Mouse (Mus musculus) liver, embryonic 11.5 days (tissue): ENCODE measurements at regions not wholly inside any gene's neighbourhood (a gene's known extent, or its start where the extent isn't known, plus 50 kb on each side); places are given as distances from the start of the nearest gene placed in this dataset.

Source experiments
- ATAC-seq: fragments of 200-750 bp; cut with Nextera tagmentation; replicated peaks from 2 replicates; pipeline ENCODE4 v1.8.0; 2017; ENCODE audit warnings: moderate number of reproducible peaks, mild to moderate bottlenecking, moderate TSS enrichment, moderate library complexity; ENCODE audit not compliant: low FRiP score
- DNase-seq: peaks from one replicate; pipeline ENCODE4 v3.0.0-alpha.2; 2017; ENCODE audit warnings: low spot score
- H3K27ac ChIP-seq: fragments of 300-500 bp; sonication (generic); 2 replicates; pipeline ENCODE4 v1.5.1; 2014; ENCODE audit warnings: mild to moderate bottlenecking, low read depth, low read length, control low read depth
- H3K27me3 ChIP-seq: fragments of 300-500 bp; sonication (generic); replicated peaks from 2 replicates; pipeline ENCODE4 v1.6.1; 2014; ENCODE audit warnings: low read length, mixed read lengths; ENCODE audit not compliant: control insufficient read depth, insufficient read depth
- H3K36me3 ChIP-seq: fragments of 300-500 bp; sonication (generic); 2 replicates; pipeline ENCODE4 v1.6.1; 2014; ENCODE audit warnings: mild to moderate bottlenecking, low read length, moderate library complexity, mixed read lengths; ENCODE audit not compliant: control insufficient read depth, insufficient read depth
- H3K4me1 ChIP-seq: fragments of 300-500 bp; sonication (generic); replicated peaks from 2 replicates; pipeline ENCODE4 v1.6.1; 2014; ENCODE audit warnings: low read length, mixed read lengths; ENCODE audit not compliant: control insufficient read depth, insufficient read depth
- H3K4me2 ChIP-seq: fragments of 300-500 bp; sonication (generic); 2 replicates; pipeline ENCODE4 v1.6.1; 2014; ENCODE audit warnings: mild to moderate bottlenecking, control low read depth, moderate library complexity
- H3K4me3 ChIP-seq: fragments of 300-500 bp; sonication (generic); 2 replicates; pipeline ENCODE4 v1.5.1; 2014; ENCODE audit warnings: low read depth, low read length, control low read depth
- H3K9ac ChIP-seq: fragments of 300-500 bp; sonication (generic); 2 replicates; pipeline ENCODE4 v1.6.1; 2014; ENCODE audit warnings: low read depth, low read length, control low read depth
- H3K9me3 ChIP-seq: fragments of 300-500 bp; sonication (generic); 2 replicates; pipeline ENCODE4 v1.6.1; 2016; ENCODE audit warnings: low read length, inconsistent platforms, mixed read lengths; ENCODE audit not compliant: control insufficient read depth
- whole genome bisulfite sequencing: fragments of 180-500 bp; shearing (Covaris S2); extraction: QIAGEN DNeasy Blood & Tissue Kit; methylation state at CpG from one replicate; pipeline ENCODE4 v1.1.7; 2014; 5-methylcytosine and 5-hydroxymethylcytosine counted together

DNA sequence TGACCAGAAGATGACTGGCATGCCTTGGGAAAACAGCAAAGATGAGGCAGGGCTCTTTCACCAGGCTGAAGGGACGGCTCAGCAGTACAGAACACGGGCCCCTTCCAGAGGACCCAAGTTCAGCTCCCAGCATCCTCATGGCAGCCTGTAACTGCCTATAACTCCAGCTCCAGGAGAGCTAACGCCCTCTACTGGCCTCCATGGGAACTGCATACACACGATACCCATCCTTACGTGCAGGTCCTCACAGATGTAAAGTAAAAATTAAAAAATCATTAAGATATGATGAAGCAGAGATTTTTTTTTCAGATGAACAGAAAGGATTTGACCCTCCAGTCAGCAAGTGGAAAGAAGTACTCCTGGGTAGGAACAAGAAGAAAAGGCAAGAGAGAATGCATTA, 303.8 kb downstream of the Agtpbp1 start:
- H3K27ac ChIP-seq = no peak overlapping the region
- H3K27me3 ChIP-seq = no peaks in the 10 kb centered on the region
- H3K9ac ChIP-seq = no peak overlapping the region
- ATAC-seq (no peak), DNase-seq (no peak)
- H3K4me3 ChIP-seq = no peak overlapping the region
- 75% methylated on average over 5 of the region's 5 CpGs for WGBS
- H3K36me3 ChIP-seq = no peaks in the 10 kb centered on the region
- no peaks in the 10 kb centered on the region for H3K4me1 ChIP-seq
- H3K9me3 ChIP-seq = no peaks in the 10 kb centered on the region
- no peak overlapping the region for H3K4me2 ChIP-seq

DNA sequence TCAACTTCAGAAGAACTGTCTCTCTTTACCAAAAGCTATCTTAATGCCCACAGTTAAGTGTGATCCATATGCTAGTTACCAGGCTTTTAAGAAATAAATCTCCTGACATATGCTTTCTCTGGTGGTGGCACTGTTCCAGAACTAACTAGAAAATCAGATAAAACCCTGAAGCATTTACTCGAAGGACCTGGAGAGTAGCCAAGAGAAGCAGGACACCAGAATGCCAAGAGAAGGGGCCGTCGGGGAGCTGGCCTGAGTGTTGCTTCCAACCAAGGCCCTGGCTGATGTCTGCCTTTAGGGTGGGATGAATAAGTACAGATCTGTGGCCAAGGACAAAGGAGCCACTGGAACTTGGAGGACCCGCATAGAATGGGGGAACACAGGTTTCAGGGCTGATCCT, 305.9 kb downstream of the Agtpbp1 start:
- no peak overlapping the region for H3K9ac ChIP-seq
- H3K27me3 ChIP-seq = no peaks in the 10 kb centered on the region
- no peaks in the 10 kb centered on the region for H3K9me3 ChIP-seq
- DNase-seq (no peak), ATAC-seq (no peak)
- no peak overlapping the region for H3K4me3 ChIP-seq
- H3K36me3 ChIP-seq = no peaks in the 10 kb centered on the region
- no peaks in the 10 kb centered on the region for H3K4me1 ChIP-seq
- H3K27ac ChIP-seq = no peak overlapping the region
- 72% methylated on average over 4 of the region's 4 CpGs for WGBS
- H3K4me2 ChIP-seq = no peak overlapping the region

- 78% methylated on average over 4 of the region's 4 CpGs for WGBS
- Histone ChIP-seq H3K27ac (no peak overlapping the region), H3K4me2 (no peak overlapping the region), H3K9ac (no peak overlapping the region), H3K9me3 (no peaks in the 10 kb centered on the region), H3K4me1 (no peaks in the 10 kb centered on the region), H3K4me3 (no peak overlapping the region), H3K27me3 (no peaks in the 10 kb centered on the region), H3K36me3 (no peaks in the 10 kb centered on the region)
- DNase-seq (no peak), ATAC-seq (no peak)
These were observed 313.4 kb downstream of the Agtpbp1 start for GRCm38 (mm10) chr13:59271661-59272060.

GRCm38 (mm10) chr13:59266854-59267253, 318.2 kb downstream of the Agtpbp1 start:
- no peaks in the 10 kb centered on the region for H3K36me3 ChIP-seq
- H3K27me3 ChIP-seq = no peaks in the 10 kb centered on the region
- H3K9me3 ChIP-seq = no peaks in the 10 kb centered on the region
- no peaks in the 10 kb centered on the region for H3K4me1 ChIP-seq
- H3K27ac ChIP-seq = no peak overlapping the region
- no peak for DNase-seq
- no peak overlapping the region for H3K4me3 ChIP-seq
- no peak for ATAC-seq
- WGBS = 63% methylated on average over 4 of the region's 4 CpGs
- H3K4me2 ChIP-seq = no peak overlapping the region
- H3K9ac ChIP-seq = no peak overlapping the region

DNA sequence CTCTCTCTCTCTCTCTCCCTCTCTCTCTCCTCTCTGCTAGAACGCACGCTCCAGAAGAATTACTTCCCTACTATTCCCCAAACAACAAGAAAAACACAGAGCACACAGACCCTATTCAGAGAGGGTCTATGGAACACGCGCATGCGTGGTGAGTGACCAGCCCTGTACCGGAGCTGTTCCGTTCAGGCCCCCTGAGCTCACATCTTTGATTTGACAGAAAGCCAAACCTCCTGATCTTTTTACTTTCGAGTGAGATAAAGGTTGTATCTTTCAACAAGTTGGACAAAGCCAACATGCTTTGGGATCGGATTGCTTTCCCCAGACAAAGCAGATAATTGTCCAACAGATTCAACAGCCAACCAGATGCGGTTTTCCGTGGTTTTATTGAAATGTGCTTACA, 320.9 kb downstream of the Agtpbp1 start:
- Histone ChIP-seq H3K4me3 (no peak overlapping the region), H3K36me3 (no peaks in the 10 kb centered on the region), H3K9ac (no peak overlapping the region), H3K4me2 (no peak overlapping the region), H3K27ac (no peak overlapping the region), H3K4me1 (no peaks in the 10 kb centered on the region), H3K27me3 (no peaks in the 10 kb centered on the region), H3K9me3 (no peaks in the 10 kb centered on the region)
- 81% methylated on average over 11 of the region's 11 CpGs for WGBS
- DNase-seq (no peak), ATAC-seq (no peak)

DNA sequence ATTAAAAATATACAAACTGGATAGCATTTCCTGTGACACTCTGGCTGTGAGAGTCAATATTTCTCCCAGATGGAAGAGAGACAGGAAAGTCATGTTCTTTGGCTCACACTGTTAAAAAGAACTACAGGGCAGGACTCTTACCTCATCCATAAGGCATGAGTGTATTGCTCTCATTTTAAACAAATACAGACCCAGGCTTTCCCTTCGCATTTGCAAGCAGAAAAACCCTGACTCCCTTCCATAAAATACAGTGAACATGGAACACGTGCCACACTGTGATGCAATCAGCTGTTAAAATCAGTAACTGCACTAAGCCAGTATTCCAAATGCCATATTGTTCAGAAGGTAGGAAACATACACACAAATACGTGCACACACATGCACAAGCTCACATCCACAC, 323.1 kb downstream of the Agtpbp1 start:
- H3K9me3 ChIP-seq = no peaks in the 10 kb centered on the region
- H3K4me2 ChIP-seq = no peak overlapping the region
- H3K36me3 ChIP-seq = no peaks in the 10 kb centered on the region
- no peaks in the 10 kb centered on the region for H3K27me3 ChIP-seq
- H3K27ac ChIP-seq = no peak overlapping the region
- no peak for DNase-seq
- no peaks in the 10 kb centered on the region for H3K4me1 ChIP-seq
- ATAC-seq = no peak
- WGBS = 77% methylated on average over 3 of the region's 3 CpGs
- H3K4me3 ChIP-seq = no peak overlapping the region
- H3K9ac ChIP-seq = no peak overlapping the region

GRCm38 (mm10) chr13:59255798-59256435, 329.1 kb downstream of the Agtpbp1 start:
- Histone ChIP-seq H3K4me1 (no peaks in the 10 kb centered on the region), H3K27ac (no peak overlapping the region), H3K4me3 (no peak overlapping the region), H3K9ac (no peak overlapping the region), H3K27me3 (no peaks in the 10 kb centered on the region), H3K9me3 (no peaks in the 10 kb centered on the region), H3K4me2 (no peak overlapping the region), H3K36me3 (no peaks in the 10 kb centered on the region)
- no peak for DNase-seq
- WGBS = 82% methylated on average over 12 of the region's 12 CpGs
- ATAC-seq = no peak

DNA sequence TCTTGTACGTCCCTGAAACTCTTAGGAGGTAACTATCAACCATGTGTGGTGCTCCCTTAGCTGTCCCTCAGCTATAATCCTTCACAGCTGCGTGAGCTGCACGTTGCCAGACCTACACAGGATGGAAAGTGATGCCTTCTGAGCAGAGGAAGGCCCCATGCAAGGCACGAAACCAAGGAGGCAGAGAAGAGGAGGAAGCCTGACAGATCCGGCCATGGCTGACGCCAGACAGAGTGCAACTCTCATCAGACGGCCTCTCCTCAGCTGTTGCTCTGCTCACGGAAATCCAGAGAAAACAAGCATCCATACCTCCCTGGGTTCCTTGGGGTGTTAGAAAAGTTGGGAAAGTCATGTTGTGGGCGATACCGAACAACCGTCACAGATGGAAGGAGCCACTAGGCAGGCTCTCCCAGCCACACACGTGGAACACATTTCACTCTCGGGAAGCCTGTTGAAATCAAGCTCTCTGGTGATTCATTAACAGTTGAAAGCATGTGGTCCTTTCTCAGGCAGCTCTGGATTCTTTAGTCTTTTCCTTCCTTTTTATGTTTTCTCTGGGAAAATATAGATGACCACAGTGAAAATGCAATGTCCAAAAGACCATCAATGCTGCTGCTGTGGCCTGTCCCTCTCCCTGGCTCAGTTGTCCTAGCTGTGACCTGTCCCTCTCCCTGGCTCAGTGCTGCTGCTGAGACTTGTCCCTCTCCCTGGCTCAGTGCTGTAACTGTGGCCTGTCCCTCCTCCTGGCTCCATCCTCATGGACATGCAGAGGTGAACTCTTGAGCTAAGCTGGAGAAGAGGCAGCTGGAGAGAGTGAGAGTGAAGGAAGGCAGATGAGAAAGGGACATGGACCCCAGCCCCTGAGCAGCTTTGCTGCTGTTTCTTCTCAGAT, 331.1 kb downstream of the Agtpbp1 start:
- Histone ChIP-seq H3K9ac (no peak overlapping the region), H3K27me3 (no peaks in the 10 kb centered on the region), H3K4me2 (no peak overlapping the region), H3K4me3 (no peak overlapping the region), H3K4me1 (no peaks in the 10 kb centered on the region), H3K9me3 (no peaks in the 10 kb centered on the region), H3K27ac (no peak overlapping the region), H3K36me3 (no peaks in the 10 kb centered on the region)
- DNase-seq (no peak), ATAC-seq (no peak)
- 71% methylated on average over 13 of the region's 13 CpGs for WGBS
